Mouse (Mus musculus): ENCODE results near the gene Cadm4. TPM values are rescaled to one million over a fixed set of nuclear protein-coding genes. Genes with fewer than 3 reads are reported as not detected.
A peak's percentile ranks its signal among the peaks of the same experiment; 100 is the strongest.
"Not testable (repeated sequence)": the region's sequence is repeated elsewhere in the genome, so short reads cannot be mapped to it uniquely, and the experiment has no call there.

Cadm4 gene
- polyA plus RNA-seq, 1 experiment from 2014 or later: 26.3 TPM

- H3K27me3 ChIP-seq (replicated peaks; ENCODE audit: control insufficient read depth, insufficient read depth, low read length): no peaks in the 10 kb centered on the region
- H3K9me3 ChIP-seq (replicated peaks; ENCODE audit: control insufficient read depth, low read length): no peaks in the 10 kb centered on the region
- H3K36me3 ChIP-seq (ENCODE audit: control insufficient read depth, insufficient read depth, low read length): peaks cover 66% of the 10 kb centered on the region
- no peak within 1 kb of the TSS for H3K4me3 ChIP-seq (ENCODE audit: low read depth, low read length)
- no peak within 1 kb of the TSS for H3K9ac ChIP-seq (ENCODE audit: low read length)
- 91% methylated on average over 7 of the region's 7 CpGs for WGBS
- DNase-seq (ENCODE audit: low spot score): no peak
- ATAC-seq: no peak
- no peak within 1 kb of the TSS for H3K4me2 ChIP-seq (ENCODE audit: low read length)
- H3K4me1 ChIP-seq (ENCODE audit: control insufficient read depth, insufficient read depth, low read length): peaks cover 7% of the 10 kb centered on the region; the same call in 1 of the 2 replicates
- no peak within 1 kb of the TSS for H3K27ac ChIP-seq (ENCODE audit: low read depth, low read length)
Measured at GRCm38 (mm10) chr7:24512355-24512754, 30.5 kb downstream of the Cadm4 start, which contains the start of gene AC161166.1. Gene AC161166.1 (minus strand): TSS chr7:24512455.

- not testable (repeated sequence) for H3K9me3 ChIP-seq (replicated peaks; ENCODE audit: control insufficient read depth, low read length); H3K27ac ChIP-seq (ENCODE audit: low read depth, low read length); ATAC-seq; H3K4me2 ChIP-seq (ENCODE audit: low read length); H3K4me1 ChIP-seq (ENCODE audit: control insufficient read depth, insufficient read depth, low read length); H3K27me3 ChIP-seq (replicated peaks; ENCODE audit: control insufficient read depth, insufficient read depth, low read length); H3K4me3 ChIP-seq (ENCODE audit: low read depth, low read length); H3K9ac ChIP-seq (ENCODE audit: low read length)
- peaks cover 59% of the 10 kb centered on the region for H3K36me3 ChIP-seq (ENCODE audit: control insufficient read depth, insufficient read depth, low read length)
- DNase-seq (ENCODE audit: low spot score): peak; percentile 27
- WGBS: 67% methylated on average over 8 of the region's 8 CpGs
Measured at GRCm38 (mm10) chr7:24516319-24516718, 34.5 kb downstream of the Cadm4 start.

GRCm38 (mm10) chr7:24517077-24517476, 35.3 kb downstream of the Cadm4 start:
- DNase-seq (ENCODE audit: low spot score): no peak
- peaks cover 52% of the 10 kb centered on the region for H3K36me3 ChIP-seq (ENCODE audit: control insufficient read depth, insufficient read depth, low read length)
- H3K9ac ChIP-seq (ENCODE audit: low read length): no peak overlapping the region
- H3K4me1 ChIP-seq (ENCODE audit: control insufficient read depth, insufficient read depth, low read length): no peaks in the 10 kb centered on the region
- no peak overlapping the region for H3K4me2 ChIP-seq (ENCODE audit: low read length)
- WGBS: 34% methylated on average over 5 of the region's 5 CpGs
- no peak for ATAC-seq
- H3K27me3 ChIP-seq (replicated peaks; ENCODE audit: control insufficient read depth, insufficient read depth, low read length): no peaks in the 10 kb centered on the region
- H3K4me3 ChIP-seq (ENCODE audit: low read depth, low read length): no peak overlapping the region
- H3K27ac ChIP-seq (ENCODE audit: low read depth, low read length): no peak overlapping the region
- H3K9me3 ChIP-seq (replicated peaks; ENCODE audit: control insufficient read depth, low read length): no peaks in the 10 kb centered on the region

GRCm38 (mm10) chr7:24517654-24518053, 35.8 kb downstream of the Cadm4 start:
- 38% methylated on average over 6 of the region's 6 CpGs for WGBS
- peak overlapping the region; percentile 23; the same call in 1 of the 2 replicates for H3K27ac ChIP-seq (ENCODE audit: low read depth, low read length)
- H3K4me3 ChIP-seq (ENCODE audit: low read depth, low read length): no peak overlapping the region
- no peak overlapping the region for H3K4me2 ChIP-seq (ENCODE audit: low read length)
- H3K9me3 ChIP-seq (replicated peaks; ENCODE audit: control insufficient read depth, low read length): no peaks in the 10 kb centered on the region
- H3K27me3 ChIP-seq (replicated peaks; ENCODE audit: control insufficient read depth, insufficient read depth, low read length): no peaks in the 10 kb centered on the region
- H3K4me1 ChIP-seq (ENCODE audit: control insufficient read depth, insufficient read depth, low read length): no peaks in the 10 kb centered on the region
- DNase-seq (ENCODE audit: low spot score) (peak; percentile 72), ATAC-seq (peak; percentile 68)
- H3K36me3 ChIP-seq (ENCODE audit: control insufficient read depth, insufficient read depth, low read length): peaks cover 46% of the 10 kb centered on the region
- no peak overlapping the region; the same call in 1 of the 2 replicates for H3K9ac ChIP-seq (ENCODE audit: low read length)

- H3K4me3 ChIP-seq (ENCODE audit: low read depth, low read length): no peak overlapping the region
- 15% methylated on average over 3 of the region's 3 CpGs for WGBS
- no peak for ATAC-seq
Measured at GRCm38 (mm10) chr7:24519130-24519529, 37.3 kb downstream of the Cadm4 start.

GRCm38 (mm10) chr7:24520054-24520453, 38.2 kb downstream of the Cadm4 start:
- H3K4me3 ChIP-seq (ENCODE audit: low read depth, low read length); H3K9me3 ChIP-seq (replicated peaks; ENCODE audit: control insufficient read depth, low read length); H3K9ac ChIP-seq (ENCODE audit: low read length); H3K4me2 ChIP-seq (ENCODE audit: low read length); H3K27me3 ChIP-seq (replicated peaks; ENCODE audit: control insufficient read depth, insufficient read depth, low read length); H3K4me1 ChIP-seq (ENCODE audit: control insufficient read depth, insufficient read depth, low read length); DNase-seq (ENCODE audit: low spot score); ATAC-seq; H3K27ac ChIP-seq (ENCODE audit: low read depth, low read length): not testable (repeated sequence)
- 87% methylated on average over 9 of the region's 10 CpGs for WGBS
- H3K36me3 ChIP-seq (ENCODE audit: control insufficient read depth, insufficient read depth, low read length): peaks cover 22% of the 10 kb centered on the region

More at GRCm38 (mm10) chr7:24519130-24519529, 37.3 kb downstream of the Cadm4 start:
- no peak for DNase-seq (ENCODE audit: low spot score)
- Histone ChIP-seq H3K4me1 (ENCODE audit: control insufficient read depth, insufficient read depth, low read length) (no peaks in the 10 kb centered on the region), H3K4me2 (ENCODE audit: low read length) (no peak overlapping the region), H3K27ac (ENCODE audit: low read depth, low read length) (no peak overlapping the region), H3K9ac (ENCODE audit: low read length) (no peak overlapping the region), H3K36me3 (ENCODE audit: control insufficient read depth, insufficient read depth, low read length) (peaks cover 31% of the 10 kb centered on the region), H3K27me3 (replicated peaks; ENCODE audit: control insufficient read depth, insufficient read depth, low read length) (no peaks in the 10 kb centered on the region), H3K9me3 (replicated peaks; ENCODE audit: control insufficient read depth, low read length) (no peaks in the 10 kb centered on the region)

- WGBS: 71% methylated on average over 5 of the region's 5 CpGs
- Histone ChIP-seq H3K4me3 (ENCODE audit: low read depth, low read length) (no peak overlapping the region), H3K27me3 (replicated peaks; ENCODE audit: control insufficient read depth, insufficient read depth, low read length) (no peaks in the 10 kb centered on the region), H3K36me3 (ENCODE audit: control insufficient read depth, insufficient read depth, low read length) (peaks cover 7% of the 10 kb centered on the region; the same call in 1 of the 2 replicates), H3K9me3 (replicated peaks; ENCODE audit: control insufficient read depth, low read length) (no peaks in the 10 kb centered on the region), H3K4me2 (ENCODE audit: low read length) (no peak overlapping the region), H3K4me1 (ENCODE audit: control insufficient read depth, insufficient read depth, low read length) (no peaks in the 10 kb centered on the region), H3K9ac (ENCODE audit: low read length) (no peak overlapping the region), H3K27ac (ENCODE audit: low read depth, low read length) (no peak overlapping the region)
- ATAC-seq: no peak
- no peak for DNase-seq (ENCODE audit: low spot score)
Measured at GRCm38 (mm10) chr7:24522805-24523204, 41.0 kb downstream of the Cadm4 start.

GRCm38 (mm10) chr7:24523723-24524122, 41.9 kb downstream of the Cadm4 start:
- Histone ChIP-seq H3K27me3 (replicated peaks; ENCODE audit: control insufficient read depth, insufficient read depth, low read length) (no peaks in the 10 kb centered on the region), H3K4me2 (ENCODE audit: low read length) (no peak overlapping the region), H3K9ac (ENCODE audit: low read length) (no peak overlapping the region), H3K9me3 (replicated peaks; ENCODE audit: control insufficient read depth, low read length) (no peaks in the 10 kb centered on the region), H3K36me3 (ENCODE audit: control insufficient read depth, insufficient read depth, low read length) (0 out of 2 replicates have a peak, but pooled peaks cover 3% of the 10 kb centered on the region), H3K27ac (ENCODE audit: low read depth, low read length) (no peak overlapping the region), H3K4me3 (ENCODE audit: low read depth, low read length) (no peak overlapping the region), H3K4me1 (ENCODE audit: control insufficient read depth, insufficient read depth, low read length) (no peaks in the 10 kb centered on the region)
- DNase-seq (ENCODE audit: low spot score) (no peak), ATAC-seq (no peak)
- 87% methylated on average over 6 of the region's 6 CpGs for WGBS

GRCm38 (mm10) chr7:24524978-24525377, 43.2 kb downstream of the Cadm4 start:
- H3K36me3 ChIP-seq (ENCODE audit: control insufficient read depth, insufficient read depth, low read length): 0 out of 2 replicates have a peak, but pooled peaks cover 2% of the 10 kb centered on the region
- peaks cover 5% of the 10 kb centered on the region for H3K4me1 ChIP-seq (ENCODE audit: control insufficient read depth, insufficient read depth, low read length)
- 87% methylated on average over 6 of the region's 6 CpGs for WGBS
- no peak for ATAC-seq
- DNase-seq (ENCODE audit: low spot score): no peak
- H3K9ac ChIP-seq (ENCODE audit: low read length): no peak overlapping the region
- no peaks in the 10 kb centered on the region for H3K27me3 ChIP-seq (replicated peaks; ENCODE audit: control insufficient read depth, insufficient read depth, low read length)
- H3K9me3 ChIP-seq (replicated peaks; ENCODE audit: control insufficient read depth, low read length): no peaks in the 10 kb centered on the region
- H3K4me2 ChIP-seq (ENCODE audit: low read length): no peak overlapping the region
- no peak overlapping the region for H3K4me3 ChIP-seq (ENCODE audit: low read depth, low read length)
- no peak overlapping the region for H3K27ac ChIP-seq (ENCODE audit: low read depth, low read length)
